Mouse (Mus musculus): ENCODE measurements around the gene Hfe. TPM values are rescaled to one million over a fixed set of nuclear protein-coding genes. Genes with fewer than 3 reads are reported as not detected.
"Not testable (repeated sequence)": the region's sequence is repeated elsewhere in the genome, so short reads cannot be mapped to it uniquely, and the experiment has no call there.

The Hfe gene
- total RNA-seq, 2 experiments from 2014 or later, result 60.9 to 64.1 TPM

DNA sequence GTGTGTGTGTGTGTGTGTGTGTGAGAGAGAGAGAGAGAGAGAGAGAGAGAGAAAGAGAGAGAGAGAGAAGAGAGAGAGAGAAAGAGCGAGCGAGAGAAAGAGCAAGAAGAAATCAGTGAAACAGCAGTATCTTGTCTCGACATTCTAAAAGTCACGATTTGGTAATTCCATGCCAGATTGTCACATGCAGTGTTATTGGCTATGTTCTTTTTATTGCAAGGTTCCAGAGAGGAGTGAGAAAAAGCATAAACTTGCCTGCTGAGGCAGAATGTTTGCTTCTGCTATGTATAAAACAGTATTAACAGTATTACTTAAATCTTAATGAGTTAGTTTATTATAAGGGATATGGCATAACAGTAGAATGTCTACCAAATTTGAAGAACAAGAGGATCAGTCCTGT, 24.7 kb downstream of the Hfe start:
- peak in 1 of 2 experiments; percentile 4 for DNase-seq

DNA sequence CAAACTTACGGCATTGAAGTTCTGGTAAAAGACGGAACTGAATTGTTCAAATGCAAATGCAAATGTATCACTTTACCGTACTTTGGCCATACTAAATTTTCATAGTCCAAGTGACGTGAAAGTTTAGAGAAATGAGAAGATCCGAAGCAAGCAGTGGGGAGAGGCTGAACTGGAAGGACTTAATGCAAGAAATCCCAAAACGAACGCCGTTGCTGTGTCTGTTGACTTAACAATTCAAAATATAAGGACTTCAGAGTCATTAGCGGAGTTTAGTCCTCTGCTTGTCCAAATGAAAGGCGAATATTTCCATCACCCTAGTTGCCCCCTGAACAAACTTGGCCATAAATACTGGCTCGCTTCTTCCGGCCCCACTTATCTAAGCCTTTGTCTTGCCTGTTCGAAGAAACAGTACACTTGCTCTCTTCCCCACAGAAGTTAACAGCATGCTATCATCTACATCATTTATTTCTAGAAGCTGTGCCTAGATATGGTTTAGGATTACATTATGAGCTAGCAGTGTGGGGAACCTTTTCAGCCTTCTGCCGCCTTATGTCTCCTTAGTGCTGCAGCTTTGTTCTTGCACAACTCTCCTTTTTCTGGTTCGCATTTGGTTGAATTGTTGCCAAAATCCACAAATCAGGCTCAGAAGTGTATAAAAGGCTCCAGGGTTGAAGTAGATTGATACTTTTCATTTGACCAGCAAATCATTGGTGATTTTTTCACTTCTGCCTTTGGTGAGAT, 25.4 kb downstream of the Hfe start:
- peak in 1 of 2 experiments; percentile 45 for DNase-seq

DNA sequence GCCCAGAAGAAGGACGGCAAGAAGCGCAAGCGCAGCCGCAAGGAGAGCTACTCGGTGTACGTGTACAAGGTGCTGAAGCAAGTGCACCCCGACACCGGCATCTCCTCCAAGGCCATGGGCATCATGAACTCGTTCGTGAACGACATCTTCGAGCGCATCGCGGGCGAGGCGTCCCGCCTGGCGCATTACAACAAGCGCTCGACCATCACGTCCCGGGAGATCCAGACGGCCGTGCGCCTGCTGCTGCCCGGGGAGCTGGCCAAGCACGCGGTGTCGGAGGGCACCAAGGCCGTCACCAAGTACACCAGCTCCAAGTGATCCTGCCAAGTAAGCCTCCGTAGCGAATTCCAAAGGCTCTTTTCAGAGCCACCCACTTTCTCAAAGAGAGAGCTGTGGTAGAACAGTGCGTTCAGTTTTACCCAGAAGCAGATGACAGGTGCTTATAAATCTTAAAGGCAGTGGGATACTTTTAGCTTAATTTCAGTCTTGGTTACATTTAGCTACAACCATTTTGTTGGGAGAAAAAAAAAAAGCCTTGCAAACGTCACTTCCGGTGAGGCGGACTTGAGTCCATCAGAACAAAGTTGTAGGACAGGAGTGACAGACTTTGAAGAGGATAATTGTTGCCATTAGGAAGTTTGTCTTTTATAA, 26.2 kb downstream of the Hfe start:
- peak; percentile 69 to 71 for DNase-seq

DNA sequence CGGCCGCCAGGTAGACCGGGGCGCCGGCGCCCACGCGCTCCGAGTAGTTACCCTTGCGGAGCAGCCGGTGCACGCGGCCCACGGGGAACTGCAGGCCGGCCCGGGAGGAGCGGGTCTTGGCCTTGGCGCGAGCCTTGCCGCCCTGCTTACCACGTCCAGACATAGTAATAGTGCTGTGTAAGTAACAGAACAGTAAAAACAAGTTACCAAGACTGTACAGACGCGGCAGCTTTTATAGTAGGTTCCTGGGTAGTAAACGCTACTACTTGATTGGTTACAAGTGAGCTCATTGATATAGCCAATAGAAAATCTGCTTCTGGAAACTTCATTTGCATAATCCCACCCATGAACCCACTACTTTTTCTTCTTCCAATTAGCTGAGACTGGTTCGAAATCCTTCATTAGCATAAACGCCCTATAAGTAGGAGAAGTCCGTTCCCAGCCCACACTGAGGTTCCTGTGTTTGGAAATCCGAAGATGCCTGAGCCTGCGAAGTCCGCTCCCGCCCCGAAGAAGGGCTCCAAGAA, 26.8 kb downstream of the Hfe start, which contains the start of the genes Hist1h2ac and Hist1h2bc:
Gene Hist1h2ac, minus strand, starts transcription at position 194 of the 527 bp plus-strand sequence.
Gene Hist1h2bc, plus strand, starts transcription at position 445 of the 527 bp plus-strand sequence.
- DNase-seq, result peak; percentile 89 to 94

DNA sequence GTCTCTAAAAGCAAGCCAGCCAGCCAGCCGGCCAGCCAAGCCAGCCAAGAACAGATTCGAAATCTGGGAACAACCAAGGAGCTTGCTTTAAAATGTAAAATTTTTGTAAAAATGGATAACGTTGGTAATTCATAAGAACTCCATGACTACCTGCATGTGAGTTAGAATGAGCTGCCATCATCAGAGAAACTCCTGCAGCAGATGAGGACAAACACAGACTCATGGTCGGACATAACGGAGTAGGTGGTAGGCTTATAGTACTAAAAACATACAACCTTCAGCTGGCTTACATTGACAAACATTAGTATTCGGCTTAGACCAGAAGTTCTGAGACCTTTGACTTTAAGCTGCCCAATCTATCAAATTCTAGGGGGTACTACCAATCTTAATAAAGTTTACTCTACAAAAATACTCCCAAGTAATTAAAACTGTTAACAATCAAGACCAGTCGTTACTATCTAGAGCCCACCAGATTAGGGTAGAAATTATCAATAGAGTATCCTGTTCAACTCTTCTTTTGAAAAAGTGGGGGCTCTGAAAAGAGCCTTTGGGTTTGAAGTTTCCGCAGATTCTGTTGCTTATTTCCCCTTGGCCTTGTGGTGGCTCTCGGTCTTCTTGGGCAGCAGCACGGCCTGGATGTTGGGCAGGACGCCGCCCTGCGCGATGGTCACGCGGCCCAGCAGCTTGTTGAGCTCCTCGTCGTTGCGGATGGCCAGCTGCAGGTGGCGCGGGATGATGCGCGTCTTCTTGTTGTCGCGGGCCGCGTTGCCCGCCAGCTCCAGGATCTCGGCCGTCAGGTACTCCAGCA, 27.5 kb downstream of the Hfe start:
- DNase-seq, result not testable (repeated sequence)

DNA sequence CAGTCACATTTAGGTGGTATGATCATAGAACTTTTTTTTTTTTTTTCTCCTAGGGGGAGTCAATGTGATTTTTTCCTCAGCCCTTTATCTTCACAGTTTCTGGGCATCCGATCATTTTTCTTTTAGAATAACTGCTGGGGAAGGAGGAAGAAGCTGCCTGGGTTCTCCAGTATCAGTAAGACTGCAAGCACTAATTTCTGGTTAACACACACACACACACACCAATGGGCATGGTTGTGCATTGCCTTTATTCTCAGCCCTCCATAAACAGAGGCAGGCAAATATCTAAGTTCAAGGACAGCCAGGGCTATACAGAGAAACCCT, 28.1 kb downstream of the Hfe start:
- DNase-seq, result no peak

DNA sequence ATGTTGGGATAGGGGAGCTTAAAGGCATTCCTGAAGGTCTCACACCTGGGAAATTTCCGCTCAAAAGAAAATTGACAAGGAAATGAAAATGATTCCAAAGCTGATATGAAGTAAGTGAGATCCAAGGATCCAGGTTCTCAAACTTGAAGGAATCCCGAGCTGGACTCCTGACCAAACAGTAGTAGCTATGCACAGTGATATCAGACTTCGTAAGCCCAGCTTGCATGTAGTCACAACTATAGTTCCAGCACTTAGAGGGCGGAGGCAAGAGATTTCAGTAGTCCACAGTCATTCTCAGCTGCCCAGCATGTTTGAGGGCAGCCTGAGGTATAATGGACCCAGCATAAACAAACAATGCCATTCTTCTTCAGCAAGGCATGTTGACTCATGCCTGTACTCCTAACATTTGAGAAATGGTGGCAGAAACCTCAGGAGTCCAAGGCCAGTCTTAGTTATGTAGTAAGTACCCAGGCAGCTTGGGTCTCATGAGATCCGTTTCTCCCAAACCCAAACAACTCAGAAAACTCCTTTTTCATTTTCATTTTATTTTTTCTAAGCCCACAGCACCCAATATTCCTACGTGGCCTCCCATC, 28.6 kb downstream of the Hfe start:
- no peak for DNase-seq

DNA sequence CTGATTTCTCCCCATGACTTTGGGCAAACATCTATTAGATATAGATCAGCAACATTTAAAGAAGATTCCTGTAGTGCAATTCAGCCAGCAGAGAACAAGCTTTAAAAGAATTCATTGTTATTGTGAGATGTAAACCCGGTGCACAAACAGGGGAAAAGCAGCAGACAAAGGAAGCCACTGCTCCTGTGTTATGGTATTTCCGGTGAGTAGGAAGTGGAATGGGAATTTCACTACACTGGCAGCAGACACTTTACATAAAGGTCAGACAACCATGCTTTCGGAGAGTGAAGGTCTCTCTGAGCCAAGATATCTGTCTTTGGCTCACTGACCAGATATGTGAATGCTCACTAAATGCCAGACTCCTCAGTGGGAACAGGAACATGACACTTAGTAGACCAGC, 48.1 kb downstream of the Hfe start:
- no peak for DNase-seq

DNA sequence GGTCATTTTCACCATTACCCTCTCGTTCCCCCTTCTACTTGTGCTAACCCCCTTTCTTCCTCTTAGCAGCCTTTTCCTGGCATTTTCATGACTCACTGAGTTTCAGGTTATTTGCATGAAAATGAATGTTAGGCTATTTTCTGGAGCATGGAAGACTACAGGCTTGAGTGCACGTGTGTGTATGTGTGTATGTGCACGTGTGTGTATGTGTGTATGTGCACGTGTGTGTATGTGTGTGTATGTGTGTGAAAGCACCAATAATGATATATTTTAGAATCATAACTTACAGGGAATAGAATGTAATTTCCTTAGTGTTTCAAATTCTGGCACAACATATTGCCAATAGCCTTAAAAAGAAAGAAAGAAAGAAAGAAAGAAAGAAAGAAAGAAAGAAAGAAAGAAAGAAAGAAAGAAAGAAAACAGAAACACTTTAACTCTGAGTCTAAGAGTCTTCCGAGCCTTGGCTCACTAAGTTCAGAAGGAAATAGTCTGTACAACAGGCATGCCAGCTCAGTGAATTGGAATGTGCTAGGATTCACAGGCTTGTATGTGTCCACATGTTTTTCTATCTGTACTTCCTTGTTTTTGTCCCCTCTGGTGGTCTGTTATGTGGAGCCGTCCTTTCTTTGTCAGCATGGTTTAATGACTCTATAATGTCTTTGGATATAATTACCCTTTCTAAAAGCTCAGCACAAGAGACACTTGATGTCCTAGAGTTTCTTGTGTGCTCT, 50.9 kb downstream of the Hfe start:
- DNase-seq, result no peak

Small RNA genes within 50 kb of the gene (microRNA-seq; reads per million reads assigned to microRNA genes)
- gene Gm44314, result 0 reads per million in 2 experiments
- 0 reads per million in 2 experiments for gene Gm44350
- 0 reads per million in 2 experiments for gene Gm44484

Other genes starting within 250 kb of the Hfe start
- not detected for gene Btn1a1, start 245.0 kb downstream of the Hfe start, total RNA-seq (2021)
- not detected for gene Btn2a2, start 222.0 kb downstream of the Hfe start, total RNA-seq (2021)
- 100 to 1,000 TPM; 225 to 244 TPM for gene Hist1h4h, start 179.8 kb downstream of the Hfe start, total RNA-seq (2021)
- gene Hist1h2af, start 176.9 kb downstream of the Hfe start, total RNA-seq (2021), result 10 to 100 TPM in 1 of 2 experiments, 1 to 10 TPM in 1; 6.3 to 16.6 TPM
- 1 to 10 TPM; 3.1 TPM for gene Hist1h3g, start 175.4 kb downstream of the Hfe start, total RNA-seq (2021)
- gene Hist1h2bh, start 167.5 kb downstream of the Hfe start, total RNA-seq (2021), result 1 to 10 TPM; 1.1 to 1.5 TPM
- gene Hist1h3f, start 166.8 kb downstream of the Hfe start, total RNA-seq (2021), result 1 to 10 TPM; 4.9 to 6.3 TPM
- 10 to 100 TPM; 24.1 to 27.9 TPM for gene Hist1h4f, start 159.2 kb downstream of the Hfe start, total RNA-seq (2021)
- gene Hist1h1d, start 157.6 kb downstream of the Hfe start, total RNA-seq (2021), result 1 to 10 TPM in 1 of 2 experiments, under 1 TPM in 1; 0.94 to 1.0 TPM
- 10 to 100 TPM; 11.6 to 16.2 TPM for gene Hist1h3e, start 148.5 kb downstream of the Hfe start, total RNA-seq (2021)
- 1 to 10 TPM; 2.9 to 3.0 TPM for gene Hist1h2ae, start 139.6 kb downstream of the Hfe start, total RNA-seq (2021)
- gene Hist1h2bg, start 139.5 kb downstream of the Hfe start, total RNA-seq (2021), result 10 to 100 TPM; 18.2 to 25.6 TPM
- 10 to 100 TPM; 10.2 to 10.9 TPM for gene Hist1h2bf, start 136.7 kb downstream of the Hfe start, total RNA-seq (2021)
- gene Hist1h2ad, start 136.5 kb downstream of the Hfe start, total RNA-seq (2021), result 1 to 10 TPM; 2.0 to 4.1 TPM
- 1 to 10 TPM; 2.4 to 2.5 TPM for gene Hist1h3d, start 135.1 kb downstream of the Hfe start, total RNA-seq (2021)
- 10 to 100 TPM; 51.2 to 52.9 TPM for gene Hist1h4d, start 129.3 kb downstream of the Hfe start, total RNA-seq (2021)
- gene Hist1h2be, start 89.7 kb downstream of the Hfe start, total RNA-seq (2021), result 10 to 100 TPM in 1 of 2 experiments, 1 to 10 TPM in 1; 8.6 to 10.2 TPM
- gene Hist1h1e, start 88.3 kb downstream of the Hfe start, total RNA-seq (2021), result 10 to 100 TPM; 19.6 to 19.7 TPM
- 1 to 10 TPM; 1.2 to 1.3 TPM for gene Hist1h2ac, start 26.9 kb downstream of the Hfe start, total RNA-seq (2021)
- gene Hist1h2bc, start 26.7 kb downstream of the Hfe start, total RNA-seq (2021), result 10 to 100 TPM; 71.2 to 76.1 TPM
- gene Hist1h1t, start 15.0 kb downstream of the Hfe start, total RNA-seq (2021), result not detected
- 10 to 100 TPM; 42.5 to 46.8 TPM for gene Hist1h4c, start 12.4 kb downstream of the Hfe start, total RNA-seq (2021)
- gene Hist1h1c, start 28.0 kb upstream of the Hfe start, total RNA-seq (2021), result 100 to 1,000 TPM; 162 to 175 TPM
- gene Hist1h3c, start 34.7 kb upstream of the Hfe start, total RNA-seq (2021), result 1 to 10 TPM; 2.5 to 3.4 TPM
- 1 to 10 TPM; 7.4 to 8.1 TPM for gene Hist1h2bb, start 35.9 kb upstream of the Hfe start, total RNA-seq (2021)
- gene Hist1h2ab, start 40.3 kb upstream of the Hfe start, total RNA-seq (2021), result 1 to 10 TPM; 5.8 to 6.8 TPM
- gene Hist1h3b, start 41.4 kb upstream of the Hfe start, total RNA-seq (2021), result 10 to 100 TPM in 1 of 2 experiments, 1 to 10 TPM in 1; 8.3 to 10.5 TPM
- 10 to 100 TPM in 1 of 2 experiments, 1 to 10 TPM in 1; 9.6 to 10.9 TPM for gene Hist1h4b, start 46.2 kb upstream of the Hfe start, total RNA-seq (2021)
- 1 to 10 TPM; 5.4 to 6.4 TPM for gene Hist1h4a, start 50.4 kb upstream of the Hfe start, total RNA-seq (2021)
- gene Hist1h3a, start 51.5 kb upstream of the Hfe start, total RNA-seq (2021), result 10 to 100 TPM in 1 of 2 experiments, 1 to 10 TPM in 1; 7.5 to 10.7 TPM
- gene Hist1h1a, start 52.8 kb upstream of the Hfe start, total RNA-seq (2021), result 1 to 10 TPM; 4.3 to 5.4 TPM
- gene Trim38, start 59.1 kb upstream of the Hfe start, total RNA-seq (2021), result under 1 TPM in 1 of 2 experiments, not detected in 1; 0.21 TPM
- gene Slc17a2, start 96.1 kb upstream of the Hfe start, total RNA-seq (2021), result not detected
- gene Slc17a3, start 128.6 kb upstream of the Hfe start, total RNA-seq (2021), result not detected
- gene Slc17a1, start 156.9 kb upstream of the Hfe start, total RNA-seq (2021), result not detected
- not detected for gene Slc17a4, start 204.2 kb upstream of the Hfe start, total RNA-seq (2021)
- not detected for gene Hist1h2ba, start 223.3 kb upstream of the Hfe start, total RNA-seq (2021)
- gene Hist1h2aa, start 223.6 kb upstream of the Hfe start, total RNA-seq (2021), result not detected